Mouse (Mus musculus) lung, embryonic 16.5 days (tissue): Measurements from ENCODE around the gene Iqcf1. TPM values are rescaled to one million over a fixed set of nuclear protein-coding genes. Genes with fewer than 3 reads are reported as not detected.
A peak's percentile ranks its signal among the peaks of the same experiment; 100 is the strongest.

Experiments used
- ATAC-seq: fragments of 200-750 bp; cut with Nextera tagmentation; 2 replicates; pipeline ENCODE4 v1.8.0; 2017; ENCODE audit warnings: low read depth, mild to moderate bottlenecking, moderate library complexity
- H3K27ac ChIP-seq: fragments of 300-500 bp; sonication (generic); 2 replicates; pipeline ENCODE4 v1.5.1; 2014; ENCODE audit warnings: mild to moderate bottlenecking, control low read depth, low read length
- H3K27me3 ChIP-seq: fragments of 300-500 bp; sonication (generic); 2 replicates; pipeline ENCODE4 v1.6.1; 2014; ENCODE audit warnings: low read depth, low read length, mixed read lengths; ENCODE audit not compliant: control insufficient read depth, insufficient read depth
- H3K36me3 ChIP-seq: fragments of 300-500 bp; sonication (generic); 2 replicates; pipeline ENCODE4 v1.6.1; 2014; ENCODE audit warnings: low read length; ENCODE audit not compliant: control insufficient read depth, insufficient read depth
- H3K4me1 ChIP-seq: fragments of 300-500 bp; sonication (generic); replicated peaks from 2 replicates; pipeline ENCODE4 v1.6.1; 2014; ENCODE audit warnings: low read length, mixed read lengths; ENCODE audit not compliant: control insufficient read depth, insufficient read depth
- H3K4me2 ChIP-seq: fragments of 300-500 bp; sonication (generic); 2 replicates; pipeline ENCODE4 v1.6.1; 2014; ENCODE audit warnings: low read depth, low read length, control low read depth
- H3K4me3 ChIP-seq: fragments of 300-500 bp; sonication (generic); 2 replicates; pipeline ENCODE4 v1.5.1; 2014; ENCODE audit warnings: mild to moderate bottlenecking, low read length, control low read depth
- H3K9ac ChIP-seq: fragments of 300-500 bp; sonication (generic); 2 replicates; pipeline ENCODE4 v1.6.1; 2014; ENCODE audit warnings: low read length, control low read depth
- H3K9me3 ChIP-seq: fragments of 300-500 bp; sonication (generic); 2 replicates; pipeline ENCODE4 v1.6.1; 2016; ENCODE audit warnings: low read length; ENCODE audit not compliant: control insufficient read depth
- WGBS: fragments of 180-500 bp; shearing (Covaris S2); extraction: QIAGEN DNeasy Blood & Tissue Kit; methylation state at CpG from one replicate; pipeline ENCODE4 v1.1.7; 2014; 5-methylcytosine and 5-hydroxymethylcytosine counted together
- polyA plus RNA-seq: library from polyadenylated mRNA; unstranded; fragments of >200 nt; fragmentation: Nextera tagmentation; extraction: Ambion mirVana; gene quantifications from 2 replicates; pipeline ENCODE4 v1.2.1, GENCODE M21; 2015

Gene Iqcf1
- polyA plus RNA-seq, 1 experiment from 2014 or later: not detected

DNA sequence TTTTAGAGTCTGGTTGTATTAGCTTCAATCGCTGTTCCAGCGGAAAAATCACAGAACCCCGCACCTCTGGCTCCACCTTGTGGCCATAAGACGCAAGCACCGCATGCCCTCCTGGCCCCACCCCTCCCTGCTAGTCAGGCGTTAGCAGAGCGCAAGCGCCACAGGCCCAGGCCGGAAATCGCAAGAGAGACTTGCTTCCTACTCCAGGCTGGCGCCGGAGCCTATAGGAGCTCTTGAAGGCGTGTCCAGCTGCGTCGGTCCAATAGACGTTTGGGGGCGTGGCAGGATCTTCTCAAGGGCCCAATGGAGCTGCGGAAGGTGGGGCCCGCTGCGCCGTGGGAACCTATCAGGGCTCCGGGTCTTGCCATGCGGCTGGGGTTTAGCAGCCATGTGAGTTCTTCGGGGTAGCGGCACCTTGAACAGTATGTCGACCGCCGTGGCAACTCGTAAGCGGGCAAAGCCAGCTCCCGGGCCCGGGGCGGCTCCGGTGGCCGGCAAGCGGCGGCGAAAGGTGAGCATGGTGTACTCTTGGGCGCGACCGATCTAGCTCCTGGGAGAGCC lies 22.8 kb upstream of the Iqcf1 start, which contains the start of gene Parp3:
Gene Parp3, minus strand, starts transcription at position 26 of the 561 bp plus-strand sequence.
- Histone ChIP-seq H3K36me3 (peaks cover 4% of the 10 kb centered on the region; the same call in 1 of the 2 replicates), H3K4me1 (peaks cover 35% of the 10 kb centered on the region), H3K27ac (peak within 1 kb of the TSS; percentile 86), H3K9ac (peak within 1 kb of the TSS; percentile 72), H3K4me3 (peak within 1 kb of the TSS; percentile 83), H3K9me3 (no peaks in the 10 kb centered on the region), H3K27me3 (no peaks in the 10 kb centered on the region), H3K4me2 (peak within 1 kb of the TSS; percentile 91)
- ATAC-seq: peak; percentile 97
- under 1% methylated on average over 41 of the region's 41 CpGs for WGBS

DNA sequence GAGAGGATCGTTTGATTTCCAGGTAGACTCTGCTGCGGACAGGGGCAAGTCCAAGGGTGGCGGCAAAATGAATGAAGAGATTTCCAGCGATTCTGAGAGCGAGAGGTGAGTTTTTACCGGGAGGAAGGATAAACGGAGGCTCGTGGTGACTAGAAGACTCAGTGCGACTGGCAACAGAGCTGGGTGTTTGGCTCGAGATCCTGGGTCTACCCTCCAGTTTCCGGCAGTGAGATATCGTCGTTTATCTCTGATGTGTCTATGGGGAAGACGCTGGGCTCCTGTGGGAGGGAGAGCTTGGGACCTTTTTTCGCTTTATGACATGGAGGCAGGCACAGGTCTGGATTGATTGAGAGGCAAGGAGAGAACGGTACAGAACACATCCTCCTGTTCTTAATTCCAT lies 22.1 kb upstream of the Iqcf1 start:
- ATAC-seq: no peak

DNA sequence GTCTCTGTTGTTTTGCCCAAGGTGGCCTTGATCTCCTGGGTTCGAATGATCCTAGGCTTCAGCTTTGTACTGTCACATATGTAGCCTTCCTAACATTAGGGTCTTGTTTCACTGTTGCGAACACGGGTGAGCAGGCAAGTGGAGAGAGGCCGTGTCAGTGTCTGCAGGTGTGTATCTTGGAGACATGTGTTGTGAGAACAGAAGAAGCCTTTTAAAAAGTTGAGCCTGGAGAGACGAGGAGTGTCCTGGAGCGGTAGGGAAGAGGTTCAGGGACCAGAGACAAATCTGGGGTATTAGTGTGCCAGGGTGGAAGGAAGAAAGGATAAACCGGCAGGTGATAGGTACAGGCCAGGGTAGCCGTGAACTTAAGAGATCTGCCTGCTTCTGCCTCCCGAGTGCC lies 21.7 kb upstream of the Iqcf1 start:
- no peaks in the 10 kb centered on the region for H3K27me3 ChIP-seq
- peak overlapping the region; percentile 91 for H3K4me2 ChIP-seq
- H3K36me3 ChIP-seq: peaks cover 7% of the 10 kb centered on the region
- H3K27ac ChIP-seq: no peak overlapping the region
- ATAC-seq: no peak
- H3K4me1 ChIP-seq: peaks cover 34% of the 10 kb centered on the region
- 77% methylated on average over 9 of the region's 9 CpGs for WGBS
- no peaks in the 10 kb centered on the region for H3K9me3 ChIP-seq
- peak overlapping the region; percentile 83 for H3K4me3 ChIP-seq
- H3K9ac ChIP-seq: peak overlapping the region; percentile 72; the same call in 1 of the 2 replicates

More for the DNA sequence above, 22.1 kb upstream of the Iqcf1 start:
- peak overlapping the region; percentile 91 for H3K4me2 ChIP-seq
- no peak overlapping the region for H3K27ac ChIP-seq
- 1% methylated on average over 16 of the region's 16 CpGs for WGBS
- peak overlapping the region; percentile 83 for H3K4me3 ChIP-seq
- H3K4me1 ChIP-seq: peaks cover 34% of the 10 kb centered on the region
- H3K27me3 ChIP-seq: no peaks in the 10 kb centered on the region
- H3K9ac ChIP-seq: peak overlapping the region; percentile 72
- no peaks in the 10 kb centered on the region for H3K9me3 ChIP-seq
- peaks cover 4% of the 10 kb centered on the region; the same call in 1 of the 2 replicates for H3K36me3 ChIP-seq

DNA sequence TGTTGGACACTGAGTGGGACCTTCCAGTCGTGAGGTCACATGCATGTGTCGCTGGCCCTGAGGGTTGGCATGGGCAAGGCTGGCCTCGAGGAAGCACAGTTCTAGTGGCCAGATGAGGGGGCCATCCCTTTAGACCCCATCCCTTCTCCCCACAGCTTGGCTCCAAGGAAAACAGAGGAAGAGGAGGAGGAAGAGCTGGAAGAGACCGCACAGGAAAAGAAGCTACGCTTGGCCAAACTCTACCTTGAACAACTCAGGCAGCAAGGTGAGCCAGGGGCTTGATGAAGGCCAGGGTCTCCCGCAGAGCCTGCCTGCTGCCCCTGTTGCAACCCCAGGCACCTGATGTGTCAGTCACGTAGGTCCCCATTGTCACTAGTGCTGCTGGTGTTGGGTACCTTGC lies 19.2 kb upstream of the Iqcf1 start:
- Histone ChIP-seq H3K27ac (no peak overlapping the region), H3K36me3 (peaks cover 13% of the 10 kb centered on the region), H3K9ac (no peak overlapping the region), H3K4me1 (peaks cover 19% of the 10 kb centered on the region), H3K4me3 (no peak overlapping the region), H3K4me2 (no peak overlapping the region), H3K27me3 (no peaks in the 10 kb centered on the region), H3K9me3 (no peaks in the 10 kb centered on the region)
- WGBS: 89% methylated on average over 7 of the region's 7 CpGs
- no peak for ATAC-seq

DNA sequence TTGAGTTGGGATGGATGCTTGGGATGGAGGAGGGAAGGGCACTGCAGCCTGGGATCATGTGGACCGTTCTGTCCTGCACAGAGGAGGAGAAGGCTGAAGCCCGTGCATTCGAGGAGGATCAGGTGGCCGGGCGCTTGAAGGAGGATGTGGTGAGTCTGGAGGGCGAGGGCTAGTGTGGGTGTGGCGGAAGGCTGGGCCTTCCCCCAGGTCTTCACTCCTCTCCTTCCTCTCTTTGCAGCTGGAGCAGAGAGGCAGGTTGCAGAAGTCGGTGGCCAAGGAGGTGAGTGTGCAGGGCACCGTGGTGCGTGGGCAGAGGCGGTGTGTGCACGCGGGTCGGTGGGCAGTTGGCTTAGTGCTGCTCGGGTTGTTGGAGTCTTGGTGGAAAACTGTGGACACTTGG lies 18.7 kb upstream of the Iqcf1 start:
- no peak overlapping the region for H3K4me3 ChIP-seq
- H3K27ac ChIP-seq: no peak overlapping the region
- no peaks in the 10 kb centered on the region for H3K9me3 ChIP-seq
- WGBS: 91% methylated on average over 15 of the region's 15 CpGs
- H3K36me3 ChIP-seq: peaks cover 14% of the 10 kb centered on the region
- H3K4me2 ChIP-seq: no peak overlapping the region
- no peak for ATAC-seq
- H3K9ac ChIP-seq: no peak overlapping the region
- H3K27me3 ChIP-seq: no peaks in the 10 kb centered on the region
- H3K4me1 ChIP-seq: peaks cover 13% of the 10 kb centered on the region

DNA sequence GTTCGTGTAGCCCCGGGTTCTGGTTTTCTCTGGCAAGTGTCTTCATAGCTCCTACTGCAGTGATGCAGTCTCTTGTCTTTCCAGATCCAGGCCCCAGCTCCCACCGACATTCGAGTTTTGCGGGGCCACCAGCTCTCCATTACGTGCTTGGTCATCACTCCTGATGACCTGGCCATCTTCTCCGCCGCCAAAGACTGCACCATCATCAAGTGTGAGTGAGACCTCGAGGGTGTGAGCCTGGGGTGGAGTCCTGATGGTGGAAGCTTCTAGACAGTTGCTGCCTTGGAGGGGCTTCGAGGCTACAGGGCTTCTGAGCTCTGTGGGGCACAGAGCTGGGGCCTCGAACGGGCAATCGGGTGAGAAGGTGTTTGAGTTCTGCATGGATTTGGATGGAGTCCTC lies 18.1 kb upstream of the Iqcf1 start:
- no peak overlapping the region for H3K27ac ChIP-seq
- H3K36me3 ChIP-seq: peaks cover 17% of the 10 kb centered on the region
- peaks cover 7% of the 10 kb centered on the region for H3K4me1 ChIP-seq
- WGBS: 88% methylated on average over 13 of the region's 13 CpGs
- no peak for ATAC-seq
- no peaks in the 10 kb centered on the region for H3K27me3 ChIP-seq
- H3K4me3 ChIP-seq: no peak overlapping the region
- H3K4me2 ChIP-seq: no peak overlapping the region
- H3K9ac ChIP-seq: no peak overlapping the region
- no peaks in the 10 kb centered on the region for H3K9me3 ChIP-seq

DNA sequence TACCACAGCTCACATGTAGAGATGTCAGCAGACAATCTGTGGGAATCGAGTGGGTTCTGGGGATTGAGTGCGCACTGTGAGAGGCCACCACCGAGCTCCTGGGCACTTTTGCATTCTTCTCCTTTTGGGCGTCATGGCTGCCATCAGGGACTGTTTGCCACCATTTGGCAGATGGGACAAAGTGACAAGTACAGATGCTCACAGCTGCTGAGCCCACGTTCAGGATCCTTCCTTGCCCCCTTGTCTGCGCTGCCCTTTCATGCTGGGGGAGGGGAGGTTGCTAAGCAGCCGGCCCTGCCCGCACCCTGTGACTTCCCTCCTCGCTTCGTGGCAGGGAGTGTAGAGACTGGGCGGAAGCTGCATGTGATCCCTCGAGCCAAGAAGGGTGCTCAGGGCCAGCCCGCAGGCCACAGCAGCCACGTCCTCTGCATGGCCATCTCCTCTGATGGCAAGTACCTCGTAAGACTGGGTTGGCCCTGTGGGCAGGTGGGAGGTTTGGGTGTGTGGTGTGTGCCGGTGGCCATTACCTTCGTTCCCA lies 17.1 kb upstream of the Iqcf1 start:
- Histone ChIP-seq H3K4me2 (no peak overlapping the region), H3K9ac (no peak overlapping the region), H3K27me3 (no peaks in the 10 kb centered on the region), H3K36me3 (peaks cover 17% of the 10 kb centered on the region), H3K4me1 (peaks cover 7% of the 10 kb centered on the region), H3K9me3 (no peaks in the 10 kb centered on the region), H3K27ac (no peak overlapping the region), H3K4me3 (no peak overlapping the region)
- WGBS: 86% methylated on average over 17 of the region's 17 CpGs
- ATAC-seq: no peak

DNA sequence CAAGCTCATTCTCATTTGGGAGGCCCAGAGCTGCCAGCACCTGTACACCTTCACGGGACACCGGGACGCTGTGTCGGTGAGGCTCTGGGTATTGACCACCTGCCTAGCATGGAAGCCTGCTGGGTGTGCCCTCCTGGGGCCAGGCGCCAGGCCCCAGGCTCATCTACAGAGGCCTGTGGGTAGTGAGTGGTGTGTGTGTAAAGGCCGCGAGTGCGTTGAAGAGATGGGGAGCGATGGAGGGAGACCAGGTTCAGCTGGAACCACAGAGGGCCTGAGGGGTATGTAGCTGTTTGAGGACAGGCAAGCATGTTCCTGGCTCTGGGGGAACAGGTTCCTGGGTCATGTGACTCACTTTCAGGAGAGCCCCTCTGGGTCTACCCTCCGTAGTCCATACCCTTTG lies 16.6 kb upstream of the Iqcf1 start:
- Histone ChIP-seq H3K4me1 (peaks cover 3% of the 10 kb centered on the region), H3K36me3 (peaks cover 17% of the 10 kb centered on the region), H3K4me3 (no peak overlapping the region), H3K9ac (no peak overlapping the region), H3K27me3 (no peaks in the 10 kb centered on the region), H3K4me2 (no peak overlapping the region), H3K9me3 (no peaks in the 10 kb centered on the region), H3K27ac (no peak overlapping the region)
- 96% methylated on average over 10 of the region's 10 CpGs for WGBS
- no peak for ATAC-seq

DNA sequence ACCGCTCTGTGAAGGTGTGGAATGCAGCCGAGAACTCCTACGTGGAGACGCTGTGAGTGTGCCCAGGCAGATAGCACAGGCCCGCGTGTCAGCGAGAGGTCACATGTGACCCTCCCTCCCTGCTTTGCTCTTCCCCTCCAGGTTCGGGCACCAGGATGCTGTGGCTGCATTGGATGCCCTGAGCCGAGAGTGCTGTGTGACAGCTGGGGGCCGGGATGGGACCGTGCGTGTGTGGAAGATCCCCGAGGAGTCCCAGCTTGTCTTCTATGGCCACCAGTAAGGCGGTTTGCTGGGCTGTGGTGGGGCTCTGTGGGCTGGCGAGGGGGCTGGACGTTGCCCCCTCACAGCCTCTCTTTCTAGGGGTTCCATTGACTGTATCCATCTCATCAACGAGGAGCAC lies 16.2 kb upstream of the Iqcf1 start:
- H3K4me2 ChIP-seq: no peak overlapping the region
- no peak for ATAC-seq
- H3K27me3 ChIP-seq: no peaks in the 10 kb centered on the region
- no peak overlapping the region for H3K9ac ChIP-seq
- H3K4me1 ChIP-seq: no peaks in the 10 kb centered on the region
- peaks cover 17% of the 10 kb centered on the region for H3K36me3 ChIP-seq
- no peak overlapping the region for H3K27ac ChIP-seq
- H3K4me3 ChIP-seq: no peak overlapping the region
- WGBS: 88% methylated on average over 17 of the region's 17 CpGs
- H3K9me3 ChIP-seq: no peaks in the 10 kb centered on the region
